Mouse (Mus musculus) adipocyte (in vitro differentiated cells): ENCODE measurements around the gene Dnah10.

ENCODE experiments used
- DNase-seq: peaks from one replicate; pipeline ENCODE4 v3.0.0-alpha.2; 2016; ENCODE audit warnings: low spot score

Gene Dnah10

DNA sequence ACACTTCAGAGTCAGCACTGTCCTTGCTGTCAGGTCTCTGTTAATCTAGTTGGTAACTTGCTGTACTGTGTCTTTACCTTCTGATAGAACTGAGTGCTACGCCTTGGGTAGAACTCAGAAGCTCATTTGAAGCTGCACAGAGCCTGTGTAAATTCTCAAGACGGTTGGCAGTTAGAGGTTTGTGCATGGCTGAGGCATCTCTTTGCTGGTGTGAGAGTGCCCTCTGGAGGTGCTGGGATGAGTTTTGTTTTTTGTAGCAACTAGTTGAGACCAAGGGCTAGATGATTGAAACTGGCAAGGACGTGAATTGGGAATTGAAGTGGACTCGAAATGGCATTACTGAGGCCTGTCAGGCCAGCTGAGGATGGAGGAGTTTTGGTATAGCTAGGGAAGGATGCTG lies 144.1 kb downstream of the Dnah10 start:
- peak; percentile 84 for DNase-seq

DNA sequence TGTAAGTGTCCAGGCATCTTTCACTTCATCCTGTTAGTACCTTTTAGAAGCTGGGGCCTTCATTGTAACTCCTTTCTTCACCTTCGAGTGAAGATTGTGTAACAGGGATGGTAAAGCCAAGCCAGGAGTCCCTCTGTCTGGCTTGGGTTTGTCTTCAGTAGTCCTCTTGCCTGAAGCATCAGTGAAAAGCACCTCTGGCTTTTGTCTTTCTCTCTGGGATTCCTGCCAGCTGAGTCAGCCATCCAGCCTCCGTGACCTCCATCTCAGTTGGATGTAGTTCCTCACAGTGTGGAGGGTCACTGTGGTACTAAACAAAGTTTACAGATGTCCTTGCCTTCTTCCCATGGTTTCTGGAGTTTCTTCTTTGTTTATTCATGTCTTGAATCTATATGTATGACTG lies 147.1 kb downstream of the Dnah10 start:
- DNase-seq, result peak; percentile 55

DNA sequence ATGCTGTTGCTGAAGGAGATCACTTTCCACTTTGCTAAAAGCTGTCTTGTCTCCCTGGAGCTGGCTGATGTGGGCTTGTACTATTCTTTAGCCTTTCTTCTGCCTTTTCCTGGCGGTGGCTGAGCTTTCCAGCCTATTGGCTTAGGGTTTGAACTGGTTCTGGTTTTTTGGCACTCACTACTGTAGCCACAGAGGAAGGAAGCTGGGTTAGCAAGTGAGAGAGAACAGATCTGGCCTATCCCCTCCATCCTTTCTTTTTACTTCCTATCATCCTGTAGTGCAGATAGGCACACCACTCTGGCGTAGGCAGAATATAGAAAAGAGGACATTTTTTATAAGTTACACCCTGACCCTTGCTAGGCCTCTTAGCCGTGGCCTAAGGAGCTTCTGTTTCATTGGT lies 148.2 kb downstream of the Dnah10 start:
- DNase-seq, result no peak

DNA sequence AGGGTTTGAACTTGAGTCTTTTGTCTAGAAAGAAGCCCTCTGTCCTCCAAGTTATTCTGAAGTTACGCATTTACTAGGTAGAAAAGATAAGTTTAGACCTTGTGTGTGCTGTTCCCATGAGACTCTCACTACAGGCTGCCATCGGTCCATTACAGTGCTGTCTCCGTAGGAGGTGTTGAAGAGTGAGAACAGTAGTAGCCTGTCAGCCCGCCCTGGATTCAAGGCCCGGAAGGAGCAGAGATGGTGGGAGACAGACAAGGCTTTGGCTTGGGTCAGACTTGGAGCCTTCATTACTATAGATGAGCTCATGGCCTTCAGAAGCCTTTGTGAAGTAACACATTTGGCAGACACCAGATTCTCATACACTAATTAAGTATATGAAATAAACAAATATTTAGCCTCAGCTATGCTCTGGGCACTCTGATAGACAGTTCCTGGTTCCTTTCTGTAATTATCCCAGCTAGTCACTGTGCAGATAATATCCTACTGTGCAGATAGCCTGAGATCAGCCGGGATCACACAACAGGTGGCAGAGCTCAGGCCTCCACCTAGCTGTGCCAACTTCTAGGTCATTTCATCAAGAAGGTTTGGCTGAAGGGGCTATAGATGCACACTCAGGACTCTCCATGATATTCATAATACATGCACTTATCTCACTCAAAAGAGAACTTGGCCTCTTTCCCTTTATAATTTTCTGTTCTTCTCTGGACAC lies 149.2 kb downstream of the Dnah10 start:
- no peak for DNase-seq

DNA sequence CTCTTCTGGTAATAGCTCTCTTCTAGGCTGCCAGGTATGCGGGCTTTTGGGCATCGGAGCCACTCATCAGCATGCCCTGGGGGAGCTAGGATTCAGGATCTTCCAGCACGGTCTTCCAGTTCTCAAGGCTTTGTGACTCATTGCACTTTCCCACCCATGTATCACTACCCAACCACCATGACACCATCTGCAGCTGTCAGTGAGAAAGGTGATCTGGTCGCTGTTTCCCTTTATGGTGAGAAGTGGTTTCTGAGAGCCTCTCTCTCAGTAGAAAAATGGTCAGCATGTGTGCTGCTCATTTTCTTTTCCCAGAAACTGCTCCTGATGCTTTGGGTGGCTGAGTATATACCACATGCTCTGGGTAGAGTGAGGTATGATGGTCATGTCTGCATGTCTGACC lies 154.4 kb downstream of the Dnah10 start:
- no peak for DNase-seq

DNA sequence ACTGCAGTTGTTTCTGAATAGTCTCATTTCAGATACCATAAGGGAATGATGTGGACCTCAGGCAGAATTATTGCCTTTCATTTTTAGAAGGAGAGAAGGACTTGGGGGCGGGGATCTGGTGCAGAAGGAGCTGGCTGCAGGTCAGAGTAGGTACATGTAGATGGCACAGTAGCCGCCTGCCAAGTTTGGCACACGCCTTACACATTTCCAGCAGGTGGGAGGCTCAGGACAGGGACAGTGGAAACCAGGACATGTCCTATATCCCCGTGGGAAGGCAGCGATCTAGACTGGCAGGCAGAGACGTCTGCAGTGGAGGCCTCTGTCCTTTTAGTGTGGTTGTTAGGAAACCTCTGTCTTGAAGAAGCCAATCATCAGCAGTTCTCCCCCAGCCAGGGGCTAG lies 154.9 kb downstream of the Dnah10 start:
- no peak for DNase-seq

DNA sequence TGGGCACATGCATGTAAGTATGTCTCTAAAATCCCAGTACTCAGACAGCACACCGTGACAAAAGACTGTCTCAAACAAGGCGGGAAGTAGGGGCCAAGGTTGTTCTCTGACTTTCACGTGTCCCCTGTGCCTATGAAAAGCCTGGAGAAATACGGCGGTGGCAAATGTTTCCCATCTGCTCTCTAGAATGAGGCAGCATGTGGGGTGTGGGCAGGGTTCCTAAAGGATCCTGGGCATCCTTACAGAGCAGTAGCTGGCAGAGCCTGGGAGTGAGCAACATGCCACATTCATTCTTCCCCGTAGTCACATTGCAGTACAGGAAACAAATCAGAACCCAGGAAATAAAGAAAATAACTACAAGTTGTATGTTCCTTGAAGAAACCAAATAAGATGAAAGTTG lies 159.0 kb downstream of the Dnah10 start:
- no peak for DNase-seq
